Mouse (Mus musculus) megakaryocyte, embryonic 14.5 days (primary cell): ENCODE measurements at regions not wholly inside any gene's neighbourhood (a gene's known extent, or its start where the extent isn't known, plus 50 kb on each side); places are given as distances from the start of the nearest gene placed in this dataset.

Source experiments
- FLI1 ChIP-seq: IDR thresholded peaks from 2 replicates; pipeline ENCODE4 v1.6.1; 2012; ENCODE audit warnings: low read length, inconsistent platforms, mixed read lengths
- GATA1 ChIP-seq: IDR thresholded peaks from 3 replicates; pipeline ENCODE4 v1.6.1; 2012; ENCODE audit warnings: mixed read lengths, low read length, inconsistent platforms, borderline replicate concordance

DNA sequence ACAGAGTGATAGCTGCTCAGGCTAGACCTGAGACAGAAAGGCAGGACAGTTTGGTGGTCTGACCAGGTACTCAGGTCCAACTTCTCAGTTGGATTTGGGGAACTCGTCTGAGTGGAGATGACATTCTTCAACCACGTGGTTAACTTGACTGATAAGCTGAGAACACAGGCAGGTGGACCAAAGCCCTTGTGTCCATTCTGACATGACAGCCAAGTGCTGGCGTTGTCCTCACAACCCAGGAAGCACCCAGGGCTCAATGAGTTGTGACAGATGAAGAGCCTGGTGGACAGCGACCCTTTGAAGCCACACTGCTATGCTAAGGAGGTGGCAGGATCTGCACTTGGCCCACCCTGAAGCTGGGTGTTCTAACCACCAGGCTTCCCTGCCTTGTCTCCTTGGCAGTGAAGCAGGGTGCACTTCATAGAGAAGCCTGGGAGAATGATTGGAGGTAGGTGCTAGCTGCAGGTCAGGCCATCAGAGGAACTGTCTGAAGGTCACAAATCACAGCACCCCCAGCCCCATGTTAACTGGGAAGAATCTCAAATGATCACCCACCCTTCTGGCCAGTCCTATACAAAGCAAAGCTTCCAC, 87.6 kb downstream of the 1700001O22Rik start:
- no peak for TF ChIP-seq GATA1
- no peak for TF ChIP-seq FLI1
